Mouse (Mus musculus): ENCODE results near the gene Rhobtb3.

GRCm38 (mm10) chr13:75832697-75833096 is 111.0 kb downstream of the Rhobtb3 start:
- TF ChIP-seq EP300 (IDR thresholded peaks at IDR 0.05; ENCODE audit: low read depth), result no peak
- no peak for TF ChIP-seq CTCF (IDR thresholded peaks at IDR 0.05; ENCODE audit: low read depth)

Measured in liver, embryonic 14.5 days (tissue).